Mouse (Mus musculus) stomach, postnatal 0 days (tissue): Measurements from ENCODE around the gene Krt73. TPM values are rescaled to one million over a fixed set of nuclear protein-coding genes. Genes with fewer than 3 reads are reported as not detected.

Source experiments
- ATAC-seq: fragments of 200-750 bp; cut with Nextera tagmentation; 2 replicates; pipeline ENCODE4 v1.8.0; 2017; ENCODE audit not compliant: low FRiP score, low TSS enrichment
- DNase-seq: peaks from one replicate; pipeline ENCODE4 v3.0.0-alpha.2; 2016; ENCODE audit warnings: low spot score
- H3K27ac ChIP-seq: fragments of 300-500 bp; sonication (generic); replicated peaks from 2 replicates; pipeline ENCODE4 v1.5.1; 2014; ENCODE audit warnings: mild to moderate bottlenecking, control low read depth
- H3K27me3 ChIP-seq: fragments of 300-500 bp; sonication (generic); 2 replicates; pipeline ENCODE4 v1.6.1; 2014; ENCODE audit warnings: low read length; ENCODE audit not compliant: control insufficient read depth, insufficient read depth
- H3K36me3 ChIP-seq: fragments of 300-500 bp; sonication (generic); 2 replicates; pipeline ENCODE4 v1.6.1; 2014; ENCODE audit warnings: low read length, mixed read lengths; ENCODE audit not compliant: control insufficient read depth, insufficient read depth
- H3K4me1 ChIP-seq: fragments of 300-500 bp; sonication (generic); replicated peaks from 2 replicates; pipeline ENCODE4 v1.6.1; 2014; ENCODE audit warnings: antibody characterized with exemption; ENCODE audit not compliant: control insufficient read depth, insufficient read depth
- H3K4me2 ChIP-seq: fragments of 300-500 bp; sonication (generic); replicated peaks from 2 replicates; pipeline ENCODE4 v1.6.1; 2014; ENCODE audit warnings: low read depth, mild to moderate bottlenecking, control low read depth, moderate library complexity
- H3K4me3 ChIP-seq: fragments of 300-500 bp; sonication (generic); 2 replicates; pipeline ENCODE4 v1.5.1; 2014; ENCODE audit warnings: low read depth, low read length, control low read depth
- H3K9ac ChIP-seq: fragments of 300-500 bp; sonication (generic); 2 replicates; pipeline ENCODE4 v1.6.1; 2014; ENCODE audit warnings: mild to moderate bottlenecking, low read length, control low read depth, mixed read lengths
- H3K9me3 ChIP-seq: fragments of 300-500 bp; sonication (generic); 2 replicates; pipeline ENCODE4 v1.6.1; 2016; ENCODE audit warnings: low read length; ENCODE audit not compliant: control insufficient read depth
- CTCF ChIP-seq: IDR thresholded peaks from 2 replicates; pipeline ENCODE4 v1.5.1; 2016; ENCODE audit warnings: antibody characterized with exemption, low read depth, mild to moderate bottlenecking, moderate library complexity
- EP300 ChIP-seq: optimal IDR thresholded peaks from 2 replicates; pipeline ENCODE3; 2016; ENCODE audit warnings: antibody characterized with exemption
- WGBS: fragments of 180-500 bp; shearing (Covaris S2); extraction: QIAGEN DNeasy Blood & Tissue Kit; methylation state at CpG from one replicate; pipeline ENCODE4 v1.1.7; 2014; 5-methylcytosine and 5-hydroxymethylcytosine counted together
- polyA plus RNA-seq: library from polyadenylated mRNA; unstranded; fragments of >200 nt; fragmentation: Nextera tagmentation; extraction: Ambion mirVana; gene quantifications from 2 replicates; pipeline ENCODE4 v1.2.1, GENCODE M21; 2015

Gene Krt73
- polyA plus RNA-seq, 1 experiment from 2014 or later, result not detected

DNA sequence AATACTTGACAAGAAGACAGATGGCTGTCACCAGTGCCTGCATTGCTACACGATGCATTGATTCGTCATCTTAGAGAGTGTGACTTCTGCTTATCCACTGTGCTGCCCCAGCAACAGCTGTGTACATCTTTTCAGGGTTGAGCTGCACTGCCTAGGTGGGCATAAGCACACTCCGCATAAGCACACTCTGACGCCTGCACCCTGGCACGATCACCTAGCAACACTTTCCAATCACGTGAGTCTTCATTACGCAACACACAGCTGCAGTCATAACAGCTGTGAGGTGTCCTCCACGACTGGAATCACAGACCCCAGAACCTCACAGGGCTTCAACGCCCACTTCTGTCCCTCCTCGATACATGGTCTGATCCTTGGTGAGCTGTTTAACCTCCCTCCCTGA is 28.7 kb downstream of the Krt73 start:
- Histone ChIP-seq H3K27ac (no peak overlapping the region), H3K9me3 (no peaks in the 10 kb centered on the region), H3K9ac (0 out of 2 replicates have a peak overlapping the region, but pooled peaks have one; percentile 27), H3K27me3 (no peaks in the 10 kb centered on the region), H3K36me3 (no peaks in the 10 kb centered on the region), H3K4me3 (no peak overlapping the region), H3K4me1 (no peaks in the 10 kb centered on the region), H3K4me2 (no peak overlapping the region)
- DNase-seq, result no peak
- ATAC-seq, result no peak
- 54% methylated on average over 10 of the region's 10 CpGs for WGBS
- TF ChIP-seq EP300 (no peak), CTCF (no peak)

- H3K9me3 ChIP-seq, result no peaks in the 10 kb centered on the region
- ATAC-seq (peak; percentile 72), DNase-seq (peak; percentile 88)
- no peak overlapping the region for H3K4me2 ChIP-seq
- H3K4me1 ChIP-seq, result no peaks in the 10 kb centered on the region
- H3K27me3 ChIP-seq, result no peaks in the 10 kb centered on the region
- H3K9ac ChIP-seq, result no peak overlapping the region
- H3K36me3 ChIP-seq, result no peaks in the 10 kb centered on the region
- TF ChIP-seq EP300, result no peak
- peak; percentile 94 for TF ChIP-seq CTCF
- peak overlapping the region; percentile 35; the same call in 1 of the 2 replicates for H3K27ac ChIP-seq
- no peak overlapping the region for H3K4me3 ChIP-seq
- 2% methylated on average over 5 of the region's 5 CpGs for WGBS
Measured at GRCm38 (mm10) chr15:101772711-101773081, 29.4 kb downstream of the Krt73 start.

DNA sequence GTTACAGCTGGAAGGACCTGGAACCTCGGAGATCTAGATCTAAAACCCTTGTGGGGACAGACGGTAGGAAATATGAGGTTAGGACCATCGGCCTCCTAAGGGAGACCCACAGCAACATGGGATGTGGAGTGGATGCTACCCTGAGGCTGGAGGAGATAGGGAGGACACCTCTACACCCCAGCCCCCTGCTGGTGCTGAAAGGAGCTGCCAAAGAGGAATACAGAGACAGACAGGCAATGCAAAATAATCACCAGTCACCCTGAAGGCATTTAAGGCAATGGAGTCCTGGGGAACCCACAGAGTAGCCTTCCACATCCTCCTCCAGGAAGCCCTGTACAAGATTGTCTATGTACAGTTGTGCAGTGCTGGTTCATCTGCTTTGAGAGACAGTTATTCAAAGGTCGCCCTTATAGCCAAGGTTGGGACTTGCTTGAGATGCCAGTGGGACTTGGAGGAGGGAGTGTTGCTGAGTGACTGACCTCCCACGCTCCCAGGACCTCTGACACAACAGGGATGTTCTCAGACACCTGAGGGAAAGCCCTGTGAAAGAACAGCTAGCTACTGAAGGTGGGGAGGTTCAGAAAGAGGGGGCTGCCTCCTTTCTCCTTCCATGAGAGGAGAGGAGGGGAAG is 30.0 kb downstream of the Krt73 start:
- DNase-seq (peak; percentile 30), ATAC-seq (peak; percentile 36; the same call in 1 of the 2 replicates)
- H3K4me2 ChIP-seq, result no peak overlapping the region
- H3K9me3 ChIP-seq, result no peaks in the 10 kb centered on the region
- TF ChIP-seq EP300 (no peak), CTCF (peak; percentile 72)
- no peak overlapping the region for H3K4me3 ChIP-seq
- no peaks in the 10 kb centered on the region for H3K27me3 ChIP-seq
- H3K4me1 ChIP-seq, result no peaks in the 10 kb centered on the region
- H3K27ac ChIP-seq, result peak overlapping the region; percentile 35; the same call in 1 of the 2 replicates
- no peaks in the 10 kb centered on the region for H3K36me3 ChIP-seq
- H3K9ac ChIP-seq, result no peak overlapping the region
- WGBS, result 58% methylated on average over 5 of the region's 5 CpGs

DNA sequence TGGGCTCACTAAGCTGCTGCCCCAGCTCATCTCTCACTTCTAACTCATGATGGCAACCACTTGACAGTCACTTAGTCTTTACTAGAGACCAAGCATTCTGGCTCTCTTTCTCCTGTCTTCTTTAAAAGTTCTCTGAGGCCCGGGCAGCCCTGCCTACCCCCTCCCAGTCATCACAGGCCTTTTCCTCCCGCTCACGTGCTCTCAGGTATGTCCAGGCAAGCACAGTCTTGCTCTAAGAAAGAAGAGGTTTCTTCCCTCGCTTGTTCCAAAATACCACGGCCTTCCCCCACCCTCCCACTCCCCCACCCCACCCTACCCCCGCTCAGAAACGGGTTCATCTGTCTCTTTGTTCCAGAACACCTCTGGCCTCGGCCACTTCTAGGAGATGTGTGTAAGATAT is 31.9 kb downstream of the Krt73 start:
- Histone ChIP-seq H3K4me2 (no peak overlapping the region), H3K9me3 (no peaks in the 10 kb centered on the region), H3K4me1 (no peaks in the 10 kb centered on the region), H3K4me3 (no peak overlapping the region), H3K36me3 (no peaks in the 10 kb centered on the region), H3K27me3 (no peaks in the 10 kb centered on the region), H3K9ac (no peak overlapping the region), H3K27ac (peak overlapping the region; percentile 25; the same call in 1 of the 2 replicates)
- DNase-seq (no peak), ATAC-seq (no peak)
- 23% methylated on average over 8 of the region's 8 CpGs for WGBS
- TF ChIP-seq EP300 (no peak), CTCF (no peak)

Other genes with a start within 250 kb of the Krt73 start
- 0.18 and 0.21 TPM in 2 replicates for gene Krt90, start 239.4 kb downstream of the Krt73 start, polyA plus RNA-seq
- gene Krt75, start 228.4 kb downstream of the Krt73 start, polyA plus RNA-seq, result 0.57 and 0.94 TPM in 2 replicates
- gene Gm5414, start 174.2 kb downstream of the Krt73 start, polyA plus RNA-seq, result not detected in 2 replicates
- 0.10 TPM in 1 of 2 replicates, not detected in the other for gene Gm5478, start 155.0 kb downstream of the Krt73 start, polyA plus RNA-seq
- 3.3 and 4.7 TPM in 2 replicates for gene Krt6b, start 122.1 kb downstream of the Krt73 start, polyA plus RNA-seq
- gene Krt6a, start 108.0 kb downstream of the Krt73 start, polyA plus RNA-seq, result 30.7 and 42.9 TPM in 2 replicates
- gene Krt5, start 89.4 kb downstream of the Krt73 start, polyA plus RNA-seq, result 504 and 557 TPM in 2 replicates
- not detected in 2 replicates for gene Krt71, start 59.2 kb downstream of the Krt73 start, polyA plus RNA-seq
- gene Krt72, start 15.9 kb downstream of the Krt73 start, polyA plus RNA-seq, result not detected in 2 replicates
- not detected in 2 replicates for gene Krt2, start 15.8 kb upstream of the Krt73 start, polyA plus RNA-seq
- 588 and 700 TPM in 2 replicates for gene Krt1, start 48.4 kb upstream of the Krt73 start, polyA plus RNA-seq
- gene Krt77, start 67.4 kb upstream of the Krt73 start, polyA plus RNA-seq, result 5.1 and 5.3 TPM in 2 replicates
- 1.9 and 2.2 TPM in 2 replicates for gene Krt76, start 90.6 kb upstream of the Krt73 start, polyA plus RNA-seq
- 4,471 and 4,814 TPM in 2 replicates for gene Krt4, start 122.4 kb upstream of the Krt73 start, polyA plus RNA-seq
- 12.2 and 14.3 TPM in 2 replicates for gene Krt79, start 138.0 kb upstream of the Krt73 start, polyA plus RNA-seq
- gene Krt78, start 151.9 kb upstream of the Krt73 start, polyA plus RNA-seq, result 49.3 and 73.4 TPM in 2 replicates
- 1,902 and 1,960 TPM in 2 replicates for gene Krt8, start 202.1 kb upstream of the Krt73 start, polyA plus RNA-seq
- gene Krt18, start 225.8 kb upstream of the Krt73 start, polyA plus RNA-seq, result 715 and 753 TPM in 2 replicates